Mouse (Mus musculus) T-helper 2 cell (primary cell): ENCODE measurements around the gene Krtap4-2.
"Not testable (repeated sequence)": the region's sequence is repeated elsewhere in the genome, so short reads cannot be mapped to it uniquely, and the experiment has no call there.

Source experiments
- in situ Hi-C: fragments of 300-600 bp; cut with MboI, MseI; formaldehyde crosslinking; loops from one replicate; pipeline ENCODE4 v1.15.1; 2025; ENCODE audit warnings: high pct_unique_total_duplicates

Gene Krtap4-2

DNA sequence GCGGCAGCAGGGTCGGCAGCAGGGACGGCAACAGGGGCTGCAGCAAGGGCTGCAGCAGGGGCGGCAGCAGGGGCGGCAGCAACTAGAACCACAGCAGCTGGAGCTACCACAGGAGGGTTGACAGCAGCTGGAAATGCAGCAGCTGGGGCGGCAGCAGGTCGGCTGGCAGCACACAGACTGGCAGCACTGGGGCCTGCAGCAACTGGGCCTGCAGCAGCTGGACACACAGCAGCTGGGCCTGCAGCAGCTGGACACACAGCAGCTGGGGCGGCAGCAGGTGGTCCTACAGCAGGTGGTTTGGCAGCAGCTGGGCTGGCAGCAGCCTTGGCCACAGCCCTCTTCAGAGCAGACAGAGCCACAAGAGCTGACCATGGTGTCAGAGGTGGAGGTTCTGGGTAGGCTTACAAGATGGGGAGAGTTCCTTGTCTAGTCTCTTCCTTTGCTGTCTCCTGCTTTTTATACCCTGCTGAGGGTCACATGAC, at the start of gene Krtap4-2:
Gene Krtap4-2, minus strand, starts transcription at position 432 of the 482 bp plus-strand sequence.
- in situ Hi-C loops, result no loop called here

DNA sequence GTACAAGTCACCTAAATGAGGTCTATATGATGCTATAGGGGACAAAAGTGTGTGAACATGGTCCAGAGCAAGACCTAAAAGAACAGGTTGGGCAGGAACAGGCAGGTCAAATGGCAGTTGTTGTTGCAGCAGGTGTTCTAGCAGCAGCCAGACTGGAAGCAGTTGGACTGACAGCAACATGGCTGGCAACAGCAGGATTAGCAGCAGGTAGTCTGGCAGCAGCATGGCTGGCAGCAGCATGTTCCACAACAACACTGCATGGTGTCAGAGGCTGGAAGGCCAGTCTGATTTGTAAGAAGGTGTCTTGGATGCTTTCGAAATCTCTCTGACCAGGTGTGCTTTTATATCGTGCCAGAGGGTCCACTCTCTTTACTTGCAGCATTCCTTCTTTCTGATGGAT, 48.6 kb upstream of the Krtap4-2 start:
- in situ Hi-C loops, result no loop called here

DNA sequence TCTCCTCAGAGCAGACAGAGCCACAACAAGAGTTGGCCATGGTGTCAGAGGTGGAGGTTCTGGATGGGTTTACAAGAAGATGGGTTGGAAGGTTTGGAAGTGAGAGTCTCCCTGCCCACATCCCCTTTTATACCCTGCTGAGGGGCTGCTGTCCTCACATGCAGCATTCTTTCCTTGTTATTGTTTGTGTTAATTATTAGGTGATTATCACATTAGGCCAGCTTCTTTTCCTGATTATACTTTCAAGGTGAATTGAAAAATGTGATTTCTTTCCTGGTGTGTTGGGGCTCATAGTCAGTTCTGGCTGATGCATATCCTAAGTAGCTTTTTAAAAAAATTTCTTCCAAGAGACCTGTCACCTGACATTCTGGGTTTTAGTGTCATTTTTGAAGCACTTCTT, 31.0 kb upstream of the Krtap4-2 start, which contains the start of gene Krtap4-6:
Gene Krtap4-6, minus strand, starts transcription at position 101 of the 400 bp plus-strand sequence.
- in situ Hi-C loops, result loop anchor here (25.0 kb wide), 1 partner anchor 604 kb away; no protein-coding TSS in a partner anchor

DNA sequence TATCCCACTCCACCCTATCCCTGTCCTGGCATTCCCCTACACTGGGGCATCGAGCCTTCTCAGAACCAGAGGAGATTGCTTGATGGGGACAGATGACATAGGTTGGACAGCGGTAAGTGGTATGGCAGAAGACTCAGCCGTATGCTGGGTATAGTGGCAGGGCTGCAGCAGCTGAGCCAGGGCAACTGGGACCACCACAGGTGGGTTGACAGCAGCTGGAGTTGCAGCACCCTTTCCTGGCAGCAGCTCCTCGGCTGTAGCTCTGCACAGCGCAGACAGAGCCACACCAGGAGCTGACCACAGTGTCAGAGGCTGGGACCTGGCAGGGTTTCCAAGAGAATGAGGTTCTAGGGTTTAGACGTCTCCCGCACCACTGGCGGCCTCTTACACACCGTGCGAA, 27.9 kb upstream of the Krtap4-2 start:
- in situ Hi-C loops, result loop anchor here (25.0 kb wide), 1 partner anchor 601 kb away; no protein-coding TSS in a partner anchor

DNA sequence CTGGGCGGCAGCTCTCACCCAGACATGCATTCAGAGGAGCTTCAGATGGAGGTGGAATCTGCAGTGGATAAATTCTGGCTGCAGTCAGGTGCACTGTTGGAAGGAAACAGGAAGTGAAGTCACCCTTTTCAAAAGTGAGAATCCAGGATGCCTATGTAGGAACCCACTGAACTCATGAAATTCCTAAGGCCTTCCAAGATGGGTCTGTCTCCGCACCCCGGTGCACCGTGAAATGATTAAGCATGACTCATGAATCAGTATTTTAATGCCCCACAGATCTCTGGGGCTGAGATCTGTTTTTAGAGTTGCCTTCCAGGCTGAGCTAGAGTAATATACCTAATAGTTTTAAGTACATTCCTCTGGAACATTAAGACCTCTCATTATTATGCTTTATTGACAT, 24.4 kb upstream of the Krtap4-2 start:
- in situ Hi-C loops, result loop anchor here (25.0 kb wide), 1 partner anchor 597 kb away; no protein-coding TSS in a partner anchor

DNA sequence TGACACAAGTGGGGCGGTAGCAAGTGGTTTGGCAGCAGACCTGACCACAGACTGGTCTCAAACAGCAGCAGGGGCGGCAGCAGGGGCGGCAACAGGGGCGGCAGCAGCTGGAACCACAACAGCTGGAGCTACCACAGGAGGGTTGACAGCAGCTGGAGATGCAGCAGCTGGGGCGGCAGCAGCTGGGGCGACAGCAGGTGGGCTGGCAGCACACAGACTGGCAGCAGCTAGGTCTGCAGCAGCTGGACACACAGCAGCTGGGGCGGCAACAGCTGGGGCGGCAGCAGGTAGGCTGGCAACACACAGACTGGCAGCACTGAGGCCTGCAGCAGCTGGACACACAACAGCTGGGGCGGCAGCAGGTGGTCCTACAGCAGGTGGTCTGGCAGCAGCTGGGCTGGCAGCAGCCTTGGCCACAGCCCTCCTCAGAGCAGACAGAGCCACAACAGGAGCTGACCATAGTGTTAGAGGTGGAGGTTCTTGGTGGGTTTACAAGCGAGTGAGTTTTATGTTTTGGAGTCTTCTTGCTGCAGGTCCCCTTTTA, 23.7 kb upstream of the Krtap4-2 start, which contains the start of gene Gm11563:
Gene Gm11563, minus strand, starts transcription at position 494 of the 544 bp plus-strand sequence.
- in situ Hi-C loops, result loop anchor here (25.0 kb wide), 1 partner anchor 596 kb away; no protein-coding TSS in a partner anchor

DNA sequence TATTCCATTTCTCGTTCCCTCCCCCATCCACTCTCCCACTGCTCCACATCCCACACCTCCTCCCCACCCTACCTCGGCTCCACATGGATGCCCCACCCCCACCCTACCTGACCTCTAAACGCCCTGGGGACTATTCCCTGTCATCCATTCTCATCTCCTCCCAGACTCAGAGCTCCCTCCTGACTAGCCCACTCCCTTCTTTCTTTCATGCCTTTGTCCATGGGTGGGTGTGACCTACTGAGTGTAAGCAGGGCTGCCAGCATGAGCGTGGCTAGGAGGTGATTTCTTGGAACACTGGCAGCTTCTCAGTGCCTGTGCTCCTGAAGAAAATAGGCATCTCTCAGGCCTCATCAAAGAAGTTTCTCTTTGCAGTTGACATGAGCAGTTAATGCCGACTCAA, 22.2 kb upstream of the Krtap4-2 start:
- in situ Hi-C loops, result loop anchor here (25.0 kb wide), 1 partner anchor 595 kb away; no protein-coding TSS in a partner anchor

DNA sequence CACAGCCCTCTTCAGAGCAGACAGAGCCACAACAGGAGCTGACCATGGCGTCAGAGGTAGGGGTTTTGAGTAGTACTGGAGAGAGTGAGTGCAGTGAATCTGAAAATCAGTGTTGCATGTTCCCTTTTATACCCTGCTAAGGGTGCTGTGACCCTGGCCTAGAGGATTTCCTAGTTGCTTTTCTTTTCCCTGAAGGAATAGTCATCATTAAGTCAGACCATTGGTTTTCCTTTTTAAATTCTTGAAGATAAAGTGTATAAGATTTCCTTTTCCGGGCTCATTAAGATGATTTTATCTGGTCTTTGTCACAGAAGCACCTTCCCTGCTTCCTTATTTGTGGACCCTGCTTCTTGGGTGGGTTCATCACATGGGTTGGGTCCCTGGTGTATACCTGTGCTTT, 15.3 kb upstream of the Krtap4-2 start, which contains the start of gene Gm11555:
Gene Gm11555, minus strand, starts transcription at position 101 of the 400 bp plus-strand sequence.
- in situ Hi-C loops, result loop anchor here (25.0 kb wide), 1 partner anchor 588 kb away; no protein-coding TSS in a partner anchor

DNA sequence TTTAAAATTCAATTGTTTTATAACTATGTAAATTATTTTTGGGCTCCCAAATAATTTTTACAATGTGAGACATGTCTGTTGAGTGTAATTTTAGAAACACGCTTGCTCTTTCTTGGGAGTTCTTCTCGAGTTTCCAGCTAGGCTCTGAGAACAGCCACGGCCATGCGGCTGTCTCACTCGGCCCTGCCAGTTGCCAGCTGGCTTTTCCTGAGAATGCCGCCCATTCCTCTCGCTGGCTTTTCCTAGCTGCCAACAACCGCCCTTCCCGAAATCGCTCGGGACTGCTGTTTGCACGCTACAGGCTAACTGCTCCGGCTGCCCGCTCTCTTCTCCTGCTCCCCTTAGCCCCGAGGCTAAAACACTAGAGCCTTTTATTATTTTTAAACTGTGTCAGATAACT, 11.6 kb upstream of the Krtap4-2 start:
- in situ Hi-C loops, result no loop called here

DNA sequence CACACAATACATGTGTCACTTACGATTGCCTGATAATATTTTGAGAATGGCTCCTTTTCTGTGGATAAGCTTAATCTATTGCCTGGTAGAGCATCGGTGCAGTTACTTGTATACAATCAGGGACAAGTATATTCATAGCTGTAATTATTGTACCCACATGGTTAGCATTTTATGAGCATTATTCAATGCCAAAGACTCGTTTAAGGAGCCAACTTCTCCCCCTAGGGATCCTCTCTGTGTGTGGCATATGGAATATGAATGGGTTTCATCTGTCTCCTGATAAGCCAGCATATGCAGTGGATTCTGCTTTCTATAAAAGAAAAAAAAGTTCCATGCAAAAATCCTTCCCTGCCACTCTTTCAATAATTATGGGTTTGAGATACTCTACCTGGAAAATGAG, 9.5 kb upstream of the Krtap4-2 start:
- in situ Hi-C loops, result no loop called here

DNA sequence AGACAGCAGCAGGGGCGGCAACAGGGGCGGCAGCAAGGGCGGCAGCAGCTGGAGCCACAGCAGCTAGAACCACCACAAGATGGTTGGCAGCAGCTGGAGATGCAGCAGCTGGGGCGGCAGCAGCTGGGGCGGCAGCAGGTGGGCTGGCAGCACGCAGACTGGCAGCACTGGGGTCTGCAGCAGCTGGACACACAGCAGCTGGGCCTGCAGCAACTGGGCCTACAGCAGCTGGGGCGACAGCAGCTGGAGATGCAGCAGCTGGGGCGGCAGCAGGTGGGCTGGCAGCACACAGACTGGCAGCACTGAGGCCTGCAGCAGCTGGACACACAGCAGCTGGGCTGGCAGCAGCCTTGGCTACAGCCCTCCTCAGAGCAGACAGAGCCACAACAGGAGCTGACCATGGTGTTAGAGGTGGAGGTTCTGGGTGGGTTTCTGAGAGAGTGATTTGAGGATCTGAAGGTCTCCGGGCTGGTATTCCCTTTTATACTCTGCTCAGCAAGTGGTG, 8.8 kb upstream of the Krtap4-2 start, which contains the start of gene Krtap4-7:
Gene Krtap4-7, minus strand, starts transcription at position 455 of the 505 bp plus-strand sequence.
- in situ Hi-C loops, result not testable (repeated sequence)

DNA sequence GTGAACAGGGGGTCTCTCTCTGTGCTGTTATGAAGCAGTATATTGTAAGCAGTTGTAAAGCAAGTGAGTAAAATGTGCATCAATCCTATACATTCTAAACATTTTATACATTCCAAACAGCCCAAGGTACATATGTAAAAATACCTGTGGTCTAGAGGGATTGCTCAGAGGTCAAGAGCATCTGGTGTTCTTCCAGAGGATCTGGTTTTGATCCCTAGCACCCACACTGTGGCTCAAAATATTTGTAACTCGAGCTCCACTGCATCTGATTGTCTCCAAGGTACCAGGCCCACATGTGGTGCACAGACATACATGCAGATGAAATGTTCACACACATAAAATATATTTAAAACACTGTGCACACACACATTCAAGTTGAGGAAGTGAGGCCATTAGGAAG, 6.0 kb upstream of the Krtap4-2 start:
- in situ Hi-C loops, result no loop called here

DNA sequence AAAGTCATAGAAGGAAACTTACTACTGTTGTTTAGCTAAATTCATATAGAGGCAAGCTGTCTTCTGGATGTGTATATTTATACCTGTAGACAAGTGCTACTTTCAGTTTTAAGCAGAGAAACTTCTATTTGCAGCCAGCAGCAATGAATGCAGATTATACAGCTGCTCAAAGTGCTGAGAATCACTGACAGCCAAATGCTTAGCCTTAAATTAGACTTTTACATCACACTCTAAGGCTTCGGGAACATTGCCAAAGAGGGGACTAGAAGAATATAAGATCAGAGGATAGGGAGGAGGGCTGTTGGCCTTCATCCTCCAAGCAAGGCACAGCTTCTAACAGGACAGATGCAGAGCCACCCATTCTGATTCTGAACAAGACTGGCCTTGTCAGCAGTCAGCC, 2.2 kb upstream of the Krtap4-2 start:
- in situ Hi-C loops, result no loop called here

DNA sequence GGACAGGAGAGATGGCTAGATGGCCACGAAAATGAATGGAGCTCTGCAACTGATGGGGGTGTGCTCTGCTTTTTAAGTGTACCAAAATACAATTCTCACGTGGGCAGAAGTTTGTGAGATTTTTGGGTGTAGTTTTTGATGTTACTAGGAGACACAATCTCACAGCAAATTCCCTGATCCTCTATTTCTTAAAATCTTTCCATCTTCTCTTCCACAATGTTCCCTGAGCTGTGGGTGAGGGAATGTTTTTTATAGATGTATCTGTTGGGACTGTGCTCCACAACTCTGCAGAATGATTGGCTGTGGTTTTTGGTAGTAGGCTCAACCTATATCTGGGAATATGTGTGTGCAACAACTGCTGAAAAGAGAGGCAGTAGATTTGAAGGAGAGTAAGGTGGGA, 1.6 kb downstream of the Krtap4-2 start:
- in situ Hi-C loops, result no loop called here

DNA sequence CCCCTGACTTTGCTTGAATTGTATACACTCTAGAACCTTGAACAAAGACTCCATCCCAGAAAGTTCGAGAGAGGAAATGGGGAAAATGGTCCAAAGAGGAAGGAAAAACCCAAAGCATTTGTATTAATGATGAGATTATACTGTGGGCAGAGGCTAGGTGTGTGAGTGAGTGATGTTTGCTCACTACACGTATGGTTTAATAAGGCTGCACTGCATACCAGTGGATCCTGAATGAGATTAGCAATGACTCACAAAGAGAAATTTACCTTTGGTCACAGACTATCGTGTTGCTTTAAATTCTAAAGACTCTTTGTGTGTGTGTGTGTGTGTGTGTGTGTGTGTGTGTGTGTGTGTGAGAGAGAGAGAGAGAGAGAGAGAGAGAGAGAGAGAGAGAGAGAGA, 4.0 kb downstream of the Krtap4-2 start:
- in situ Hi-C loops, result no loop called here

DNA sequence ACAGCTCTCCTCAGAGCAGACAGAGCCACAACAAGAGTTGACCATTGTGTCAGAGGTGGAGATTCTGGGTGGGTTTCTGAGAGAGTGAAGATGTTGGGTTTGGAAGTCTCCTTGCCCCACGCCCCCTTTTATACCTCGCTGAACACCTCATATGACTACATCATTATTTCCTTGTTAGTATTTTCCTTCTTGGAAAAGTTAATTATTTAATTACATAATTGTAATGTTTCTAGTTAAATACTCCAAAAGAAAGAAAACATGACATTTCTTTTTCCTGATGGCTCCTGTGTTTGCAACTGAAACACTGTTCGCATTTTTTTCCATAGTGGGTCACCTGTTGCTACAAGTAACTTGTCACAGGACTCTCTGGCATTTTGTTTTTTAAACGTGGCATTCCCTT, 6.7 kb downstream of the Krtap4-2 start, which contains the start of gene Krtap4-1:
Gene Krtap4-1, minus strand, starts transcription at position 101 of the 400 bp plus-strand sequence.
- in situ Hi-C loops, result no loop called here

DNA sequence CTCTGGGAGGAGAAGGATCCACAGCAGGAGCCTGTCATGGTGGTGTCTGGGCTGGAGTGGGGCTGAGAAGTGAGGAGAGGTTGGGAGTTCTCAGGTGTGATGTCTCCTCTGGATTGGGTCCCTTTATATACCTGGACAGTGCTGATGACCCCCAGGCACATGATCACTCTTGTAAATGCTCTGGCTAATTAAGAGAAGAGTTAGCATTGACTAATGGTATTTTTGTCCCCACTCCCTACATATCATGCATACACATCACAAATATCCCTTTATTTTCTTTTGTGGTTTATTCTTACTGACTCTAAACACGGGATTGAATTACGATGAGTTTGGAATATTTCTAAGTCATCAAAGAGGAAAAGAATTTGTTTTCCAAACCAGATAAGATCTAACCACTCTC, 14.5 kb downstream of the Krtap4-2 start, which contains the start of gene Gm11562:
Gene Gm11562, minus strand, starts transcription at position 101 of the 400 bp plus-strand sequence.
- in situ Hi-C loops, result no loop called here

DNA sequence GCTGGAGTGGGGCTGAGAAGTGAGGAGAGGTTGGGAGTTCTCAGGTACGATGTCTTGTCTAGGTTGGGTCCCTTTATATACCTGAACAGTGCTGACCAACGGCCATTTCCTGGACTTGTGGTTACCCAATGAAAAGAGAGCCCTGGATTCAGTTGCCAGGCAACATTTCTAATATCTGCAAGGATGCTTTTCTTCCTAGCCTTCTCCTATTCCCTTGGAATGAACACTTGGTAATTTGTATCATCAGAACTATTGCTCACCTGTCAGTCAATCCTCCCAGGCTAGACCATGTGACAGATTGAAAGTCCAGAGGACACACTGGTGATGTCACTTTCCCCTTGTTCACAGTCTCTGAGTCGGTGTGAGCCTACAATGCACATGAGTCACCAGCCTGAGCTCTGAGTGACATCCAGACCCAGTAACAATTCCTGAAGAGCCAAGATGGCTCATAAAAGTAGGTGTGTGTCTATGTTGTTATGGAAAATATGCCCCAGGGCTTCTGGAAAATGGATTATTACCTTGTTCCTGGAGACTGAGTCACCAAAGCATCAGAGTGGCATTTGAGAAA, 20.0 kb downstream of the Krtap4-2 start, which contains the start of gene Krtap2-4:
Gene Krtap2-4, minus strand, starts transcription at position 51 of the 568 bp plus-strand sequence.
- in situ Hi-C loops, result no loop called here

DNA sequence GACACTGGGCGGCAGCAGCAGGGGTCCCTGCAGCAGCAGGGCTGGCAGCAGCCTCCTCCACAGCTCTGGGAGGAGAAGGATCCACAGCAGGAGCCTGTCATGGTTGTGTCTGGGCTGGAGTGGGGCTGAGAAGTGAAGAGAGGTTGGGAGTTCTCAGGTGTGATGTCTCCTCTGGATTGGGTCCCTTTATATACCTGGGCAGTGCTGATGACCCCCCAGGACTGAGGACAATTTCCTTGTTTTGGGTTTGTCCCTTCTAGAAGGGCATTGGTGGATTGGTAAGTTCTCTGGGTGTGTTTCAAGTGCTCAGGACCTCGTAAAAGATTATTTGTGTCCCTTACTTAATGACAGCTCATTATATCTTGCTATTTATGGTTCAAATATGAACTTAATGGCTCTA, 24.8 kb downstream of the Krtap4-2 start, which contains the start of gene Gm11937:
Gene Gm11937, minus strand, starts transcription at position 101 of the 400 bp plus-strand sequence.
- in situ Hi-C loops, result not testable (repeated sequence)

DNA sequence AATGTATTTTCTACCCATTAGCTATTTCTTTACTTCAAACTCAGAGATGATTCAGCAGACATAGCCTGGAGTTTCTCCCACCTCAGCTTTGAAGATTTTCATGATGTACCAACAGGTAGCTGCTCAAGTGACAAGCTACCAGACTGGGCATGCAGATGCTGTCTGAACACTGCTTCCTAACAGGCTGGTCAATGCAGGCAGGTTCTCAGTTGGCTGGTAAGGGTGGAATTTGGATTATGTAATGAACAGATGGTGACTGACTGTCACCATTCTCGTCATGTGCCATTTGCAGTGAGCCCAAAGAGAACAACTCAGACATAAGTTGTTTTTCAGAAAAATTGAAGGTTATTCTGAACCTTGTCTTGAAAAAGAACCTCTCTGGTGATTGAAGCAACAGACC, 25.8 kb downstream of the Krtap4-2 start:
- in situ Hi-C loops, result no loop called here

DNA sequence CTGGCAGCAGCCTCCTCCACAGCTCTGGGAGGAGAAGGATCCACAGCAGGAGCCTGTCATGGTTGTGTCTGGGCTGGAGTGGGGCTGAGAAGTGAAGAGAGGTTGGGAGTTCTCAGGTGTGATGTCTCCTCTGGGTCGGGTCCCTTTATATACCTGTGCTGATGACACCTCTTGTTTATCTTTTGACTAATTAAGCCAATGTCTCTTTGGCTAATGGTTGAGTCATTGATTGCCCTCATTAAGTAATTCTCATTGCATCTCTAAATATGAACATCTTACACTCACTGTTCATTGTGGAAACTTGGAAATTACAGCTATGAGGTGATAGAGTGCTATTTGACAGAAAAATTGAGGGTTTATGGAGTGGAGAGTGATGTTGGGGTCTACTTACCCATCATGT, 31.7 kb downstream of the Krtap4-2 start, which contains the start of gene Gm11938:
Gene Gm11938, minus strand, starts transcription at position 101 of the 400 bp plus-strand sequence.
- in situ Hi-C loops, result not testable (repeated sequence)

DNA sequence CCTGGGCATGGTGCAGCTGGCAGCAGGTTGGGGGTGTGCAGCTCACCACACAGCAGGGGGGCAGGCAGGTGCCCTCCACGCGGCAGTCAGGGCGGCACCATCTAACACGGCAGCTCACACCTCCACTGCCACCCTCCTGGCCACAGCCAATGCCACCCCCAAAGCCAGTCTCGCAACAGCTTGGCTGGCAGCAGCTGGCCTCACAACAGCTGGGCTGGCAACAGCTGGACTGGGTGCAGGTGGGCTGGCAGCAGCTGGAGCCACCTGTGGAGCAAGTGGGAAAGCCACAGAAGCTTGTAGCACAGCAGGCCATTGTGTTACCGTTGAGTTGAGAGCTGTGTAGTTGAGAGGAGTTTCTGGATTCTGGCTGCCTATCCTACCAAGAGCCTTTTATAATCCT, 37.1 kb downstream of the Krtap4-2 start, which contains the start of gene Krtap9-3:
Gene Krtap9-3, minus strand, starts transcription at position 364 of the 400 bp plus-strand sequence.
- in situ Hi-C loops, result not testable (repeated sequence)
